Comparison of ENCODE assay signal across 8 mouse cellular contexts in genomic region chr14:13950401-13950800, GRCm38 (mm10). TPM values are rescaled to one million over a fixed set of nuclear protein-coding genes. Genes with fewer than 3 reads are reported as not detected.
A peak's percentile ranks its signal among the peaks of the same experiment; 100 is the strongest.
DNase-seq lines count a peak whose midpoint lies in the region; ATAC-seq and TF ChIP-seq lines count a peak whose summit lies in the region.

No protein-coding gene starts in this region.

- no peaks in the 10 kb centered on the region for H3K9me3 ChIP-seq in limb, embryonic 11.5 days (ENCODE audit: control insufficient read depth, low read length)
- no peaks in the 10 kb centered on the region for H3K9me3 ChIP-seq in midbrain, postnatal 0 days (ENCODE audit: low read length)
- no peaks in the 10 kb centered on the region for H3K9me3 ChIP-seq in heart, embryonic 10.5 days

- no peaks in the 10 kb centered on the region for H3K4me1 ChIP-seq in limb, embryonic 11.5 days (ENCODE audit: control insufficient read depth, insufficient read depth, low read length)
- H3K4me1 ChIP-seq in midbrain, postnatal 0 days (ENCODE audit: insufficient read depth, low read length) = no peaks in the 10 kb centered on the region
- no peaks in the 10 kb centered on the region for H3K4me1 ChIP-seq in heart, embryonic 10.5 days

- H3K36me3 ChIP-seq in limb, embryonic 11.5 days (ENCODE audit: control insufficient read depth, insufficient read depth, low read length) = peaks cover 12% of the 10 kb centered on the region; the same call in 1 of the 2 replicates
- peaks cover 29% of the 10 kb centered on the region for H3K36me3 ChIP-seq in midbrain, postnatal 0 days (ENCODE audit: insufficient read depth, low read length)
- peaks cover 57% of the 10 kb centered on the region for H3K36me3 ChIP-seq in heart, embryonic 10.5 days

- peak; percentile 26 for DNase-seq in adrenal gland, adult 2 months
- DNase-seq in adrenal gland, adult (ENCODE audit: inconsistent age in 2 of 2, low spot score in 1 of 2) = no peak
- DNase-seq in left cerebral cortex, adult 2 months (ENCODE audit: extremely low spot score in 1 of 2, low spot score in 2 of 2) = peak in 1 of 2 experiments; percentile 24
- no peak for DNase-seq in left cerebral cortex, adult 18-20 months (ENCODE audit: low spot score in 2 of 2)
- peak; percentile 45 for DNase-seq in limb, embryonic 11.5 days (ENCODE audit: low spot score)
- peak; percentile 71 for DNase-seq in midbrain, postnatal 0 days (ENCODE audit: low spot score)
- no peak for DNase-seq in heart, embryonic 10.5 days (ENCODE audit: low spot score)

- no peak overlapping the region for H3K9ac ChIP-seq in limb, embryonic 11.5 days (ENCODE audit: low read length)
- H3K9ac ChIP-seq in midbrain, postnatal 0 days (replicated peaks; ENCODE audit: low read length, poor library complexity, severe bottlenecking) = no peak overlapping the region

- H3K4me3 ChIP-seq in left cerebral cortex, adult 2 months = no peak overlapping the region
- no peak overlapping the region for H3K4me3 ChIP-seq in limb, embryonic 11.5 days (ENCODE audit: low read depth, low read length)
- no peak overlapping the region for H3K4me3 ChIP-seq in midbrain, postnatal 0 days (ENCODE audit: low read depth, low read length)
- H3K4me3 ChIP-seq in heart, embryonic 10.5 days = no peak overlapping the region

- intact Hi-C loops in left cerebral cortex, adult 2 months (cut with DNase I) = no loop called here

- H3K27me3 ChIP-seq in limb, embryonic 11.5 days (ENCODE audit: control insufficient read depth, insufficient read depth, low read length) = no peaks in the 10 kb centered on the region
- no peaks in the 10 kb centered on the region for H3K27me3 ChIP-seq in midbrain, postnatal 0 days (ENCODE audit: insufficient read depth, low read length)
- H3K27me3 ChIP-seq in heart, embryonic 10.5 days (ENCODE audit: insufficient read depth, poor library complexity, severe bottlenecking) = no peaks in the 10 kb centered on the region

- no peak overlapping the region for H3K27ac ChIP-seq in left cerebral cortex, adult 2 months
- H3K27ac ChIP-seq in limb, embryonic 11.5 days (replicated peaks; ENCODE audit: low read depth, low read length) = no peak overlapping the region
- H3K27ac ChIP-seq in midbrain, postnatal 0 days (ENCODE audit: low read depth, low read length) = no peak overlapping the region
- no peak overlapping the region for H3K27ac ChIP-seq in heart, embryonic 10.5 days

- peak; percentile 55 for TF ChIP-seq CTCF in left cerebral cortex, adult 2 months (IDR thresholded peaks at IDR 0.05)
- peak; percentile 79 for TF ChIP-seq CTCF in midbrain, postnatal 0 days (IDR thresholded peaks at IDR 0.05)

- no peak overlapping the region for H3K4me2 ChIP-seq in limb, embryonic 11.5 days (ENCODE audit: low read depth, severe bottlenecking)
- H3K4me2 ChIP-seq in midbrain, postnatal 0 days (ENCODE audit: low read depth, low read length, poor library complexity, severe bottlenecking) = no peak overlapping the region

- ATAC-seq in common myeloid progenitor, adult 5-6 weeks (replicated peaks; ENCODE audit: low read depth, poor library complexity, severe bottlenecking) = peak; percentile 95
- no peak for ATAC-seq in limb, embryonic 11.5 days (ENCODE audit: insufficient number of reproducible peaks, low FRiP score, low TSS enrichment, low read depth)
- peak; percentile 74; the same call in 1 of the 2 replicates for ATAC-seq in midbrain, postnatal 0 days (ENCODE audit: low FRiP score)

RNA-seq across cellular contexts. Expression of gene Atxn7, which starts 10.8 kb away (rescaled TPM):
- total RNA-seq in adrenal gland, adult 2 months (2021) = 10 to 100 TPM; 17.1 to 31.0 TPM
- 17.7 and 24.1 TPM in 2 replicates for polyA plus RNA-seq in adrenal gland, adult 2 months (2012; rRNA removed)
- total RNA-seq in left cerebral cortex, adult 2 months (2021) = 10 to 100 TPM; 25.8 to 32.9 TPM
- total RNA-seq in left cerebral cortex, adult 18-20 months (2021) = 10 to 100 TPM; 24.6 to 28.3 TPM
- 19.3 and 30.0 TPM in 2 replicates for total RNA-seq in common myeloid progenitor, adult 5-6 weeks (2017)
- 4.6 and 4.7 TPM in 2 replicates for polyA plus RNA-seq in limb, embryonic 11.5 days (2014; fragmentation: Nextera tagmentation; extraction: Ambion mirVana)
- 12.7 and 22.4 TPM in 2 replicates for total RNA-seq in midbrain, postnatal 0 days (2014; rRNA removed)
- 2.2 and 2.5 TPM in 2 replicates for polyA plus RNA-seq in midbrain, postnatal 0 days (2015; fragmentation: Nextera tagmentation; extraction: Ambion mirVana)
- 2.6 and 3.0 TPM in 2 replicates for polyA plus RNA-seq in heart, embryonic 10.5 days (2016; fragmentation: Nextera tagmentation; extraction: Ambion mirVana)

RNA-seq across cellular contexts. Expression of gene Thoc7, which starts 11.3 kb away (rescaled TPM):
- total RNA-seq in adrenal gland, adult 2 months (2021) = 10 to 100 TPM; 86.7 to 96.8 TPM
- polyA plus RNA-seq in adrenal gland, adult 2 months (2012; rRNA removed) = 4.3 and 7.3 TPM in 2 replicates
- total RNA-seq in left cerebral cortex, adult 2 months (2021) = 100 to 1,000 TPM in 1 of 2 experiments, 10 to 100 TPM in 1; 90.3 to 106 TPM
- total RNA-seq in left cerebral cortex, adult 18-20 months (2021) = 100 to 1,000 TPM in 1 of 2 experiments, 10 to 100 TPM in 1; 95.3 to 104 TPM
- total RNA-seq in common myeloid progenitor, adult 5-6 weeks (2017) = 254 and 263 TPM in 2 replicates
- 260 and 265 TPM in 2 replicates for polyA plus RNA-seq in limb, embryonic 11.5 days (2014; fragmentation: Nextera tagmentation; extraction: Ambion mirVana)
- total RNA-seq in midbrain, postnatal 0 days (2014; rRNA removed) = 55.7 and 70.7 TPM in 2 replicates
- 195 and 196 TPM in 2 replicates for polyA plus RNA-seq in midbrain, postnatal 0 days (2015; fragmentation: Nextera tagmentation; extraction: Ambion mirVana)
- 131 and 135 TPM in 2 replicates for polyA plus RNA-seq in heart, embryonic 10.5 days (2016; fragmentation: Nextera tagmentation; extraction: Ambion mirVana)

RNA-seq across cellular contexts. Expression of gene Gm281, which starts 36.1 kb away (rescaled TPM):
- total RNA-seq in adrenal gland, adult 2 months (2021) = not detected
- not detected in 2 replicates for polyA plus RNA-seq in adrenal gland, adult 2 months (2012; rRNA removed)
- total RNA-seq in left cerebral cortex, adult 2 months (2021) = not detected
- total RNA-seq in left cerebral cortex, adult 18-20 months (2021) = not detected
- not detected in 2 replicates for total RNA-seq in common myeloid progenitor, adult 5-6 weeks (2017)
- 0.06 TPM in 1 of 2 replicates, not detected in the other for polyA plus RNA-seq in limb, embryonic 11.5 days (2014; fragmentation: Nextera tagmentation; extraction: Ambion mirVana)
- not detected in 2 replicates for total RNA-seq in midbrain, postnatal 0 days (2014; rRNA removed)
- polyA plus RNA-seq in midbrain, postnatal 0 days (2015; fragmentation: Nextera tagmentation; extraction: Ambion mirVana) = not detected in 2 replicates
- polyA plus RNA-seq in heart, embryonic 10.5 days (2016; fragmentation: Nextera tagmentation; extraction: Ambion mirVana) = 0.05 TPM in 1 of 2 replicates, not detected in the other

Comparison
In these comparisons a context has a peak if more than half of its experiments do, and no peak if none do; other contexts are left out.
1. DNase-seq: peak in adrenal gland, adult 2 months (single experiment), limb, embryonic 11.5 days (single experiment) and midbrain, postnatal 0 days (single experiment); none in adrenal gland, adult (0 of 2), left cerebral cortex, adult 18-20 months (0 of 2) and heart, embryonic 10.5 days (single experiment).